Mouse (Mus musculus): ENCODE results near the gene Il6st.

Gene Il6st

DNA sequence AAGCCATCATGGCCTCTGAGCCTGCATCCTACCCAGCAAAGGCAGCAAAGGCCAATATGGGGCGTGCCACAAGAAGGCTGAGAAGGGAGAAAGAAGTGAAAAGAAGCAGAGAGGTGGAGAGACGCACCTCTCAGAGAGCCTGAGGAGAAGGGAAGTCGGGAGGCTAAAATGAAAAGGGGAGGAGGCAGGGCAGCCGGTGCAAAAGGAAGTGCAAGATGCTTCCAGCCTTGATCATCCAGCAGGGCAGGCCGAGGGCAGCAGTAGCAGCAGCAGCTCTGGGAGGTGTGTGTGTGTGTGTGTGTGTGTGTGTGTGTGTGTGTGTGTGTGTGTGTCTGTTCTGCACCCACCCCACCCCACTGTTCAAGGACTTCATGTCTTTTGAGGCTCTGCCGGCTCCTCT lies 58.4 kb downstream of the Il6st start:
- no peak for TF ChIP-seq GATA4 (IDR thresholded peaks at IDR 0.05; ENCODE audit: insufficient replicate concordance, low read length)

GRCm38 (mm10) chr13:112522896-112523295 lies 59.0 kb downstream of the Il6st start:
- no peak for TF ChIP-seq GATA4 (IDR thresholded peaks at IDR 0.05; ENCODE audit: insufficient replicate concordance, low read length)

DNA sequence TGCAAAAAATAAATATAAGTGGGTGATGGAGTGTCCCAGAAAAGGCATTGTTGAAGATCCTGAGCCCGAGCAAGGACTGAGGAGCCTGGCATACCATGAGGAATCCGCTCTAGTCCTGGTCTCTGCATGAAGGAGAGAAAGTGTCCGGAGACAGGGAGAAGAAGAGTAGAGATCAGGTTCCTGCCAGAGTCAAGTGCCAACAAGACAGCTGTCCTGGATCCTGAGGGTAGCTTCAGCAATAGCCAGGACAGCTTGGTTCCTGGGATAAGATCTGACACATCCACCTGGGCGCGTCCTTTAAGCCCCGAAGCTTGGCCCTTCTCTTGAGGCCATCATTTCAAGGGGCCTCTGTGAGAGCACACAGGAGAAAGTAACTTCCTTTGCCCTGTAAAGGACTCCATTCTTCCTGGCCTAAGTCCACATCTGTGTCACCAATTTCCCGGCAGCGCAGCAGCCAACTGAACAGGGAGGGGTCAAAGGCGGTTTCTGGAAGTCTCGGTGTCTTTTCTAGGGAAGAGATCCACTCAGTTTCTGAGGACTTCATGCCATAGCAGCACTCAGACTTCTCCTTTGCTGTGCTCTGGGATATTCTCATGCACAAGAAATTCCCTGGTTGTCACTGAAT lies 59.6 kb downstream of the Il6st start:
- TF ChIP-seq GATA4 (IDR thresholded peaks at IDR 0.05; ENCODE audit: insufficient replicate concordance, low read length) = no peak

DNA sequence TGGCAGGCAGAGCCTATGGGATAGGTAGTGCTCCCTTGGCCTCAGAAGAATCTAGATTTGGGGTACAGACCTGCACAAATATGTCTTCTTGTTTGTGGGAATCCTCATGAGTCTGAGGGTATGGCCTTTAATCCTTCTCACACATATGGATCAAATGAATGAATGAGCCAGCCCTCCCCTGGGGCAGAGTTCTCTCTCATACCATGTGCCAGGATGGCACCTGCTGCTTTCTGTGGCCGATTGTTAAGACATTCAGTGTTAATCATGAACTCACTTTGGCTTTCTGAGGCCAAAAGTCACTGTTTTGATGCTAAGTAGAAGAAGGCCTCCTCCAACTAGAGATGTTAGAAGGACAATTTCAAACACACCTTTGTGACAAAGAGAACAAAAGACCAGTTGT lies 63.3 kb downstream of the Il6st start:
- no peak for TF ChIP-seq GATA4 (IDR thresholded peaks at IDR 0.05; ENCODE audit: insufficient replicate concordance, low read length)

GRCm38 (mm10) chr13:112529893-112530292 lies 66.0 kb downstream of the Il6st start:
- no peak for TF ChIP-seq GATA4 (IDR thresholded peaks at IDR 0.05; ENCODE audit: insufficient replicate concordance, low read length)

- no peak for TF ChIP-seq GATA4 (IDR thresholded peaks at IDR 0.05; ENCODE audit: insufficient replicate concordance, low read length)
Observed at GRCm38 (mm10) chr13:112532235-112532634, 68.4 kb downstream of the Il6st start.

DNA sequence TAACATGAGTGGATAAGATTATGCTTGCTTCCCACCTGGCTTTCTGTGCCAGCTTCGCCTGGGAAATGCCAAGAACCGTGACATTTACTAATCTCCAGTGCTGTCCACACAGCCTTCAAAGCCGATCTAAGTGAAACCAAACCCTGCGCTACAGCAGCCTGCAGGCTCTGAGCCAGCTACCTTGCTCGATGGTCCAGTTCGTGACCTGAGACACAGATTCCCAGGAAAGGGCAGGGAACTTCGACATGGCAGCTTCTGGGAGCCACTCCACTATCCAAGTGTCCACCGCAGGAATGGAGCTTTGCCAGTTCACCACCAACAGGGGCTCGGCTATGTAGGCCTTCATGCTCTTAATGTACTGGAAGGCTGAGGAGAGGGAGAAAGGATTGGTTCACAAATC lies 69.7 kb downstream of the Il6st start:
- TF ChIP-seq GATA4 (IDR thresholded peaks at IDR 0.05; ENCODE audit: insufficient replicate concordance, low read length) = no peak

- TF ChIP-seq GATA4 (IDR thresholded peaks at IDR 0.05; ENCODE audit: insufficient replicate concordance, low read length) = no peak
Observed at GRCm38 (mm10) chr13:112536611-112537010, 72.7 kb downstream of the Il6st start.

- TF ChIP-seq GATA4 (IDR thresholded peaks at IDR 0.05; ENCODE audit: insufficient replicate concordance, low read length) = no peak
Observed at GRCm38 (mm10) chr13:112537065-112537464, 73.2 kb downstream of the Il6st start.

DNA sequence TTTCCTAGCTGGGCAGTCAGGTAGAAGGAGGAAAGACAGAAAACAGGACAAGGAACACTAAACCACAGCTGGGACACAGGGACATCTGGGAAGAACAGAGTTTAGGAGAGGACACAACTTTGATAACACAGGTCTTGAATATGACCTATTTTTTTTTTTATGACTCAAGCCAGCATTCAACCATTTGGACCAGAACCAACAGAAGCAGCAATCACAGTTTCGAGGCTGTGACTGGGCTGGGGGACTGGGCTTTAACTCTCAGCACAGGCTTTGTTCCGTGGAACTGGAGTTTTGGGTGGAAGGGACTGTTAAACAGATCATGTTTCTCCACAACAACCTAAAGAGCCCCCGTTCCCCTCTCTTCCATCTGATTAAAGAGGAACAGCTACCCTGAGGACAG lies 76.7 kb downstream of the Il6st start:
- no peak for TF ChIP-seq GATA4 (IDR thresholded peaks at IDR 0.05; ENCODE audit: insufficient replicate concordance, low read length)

DNA sequence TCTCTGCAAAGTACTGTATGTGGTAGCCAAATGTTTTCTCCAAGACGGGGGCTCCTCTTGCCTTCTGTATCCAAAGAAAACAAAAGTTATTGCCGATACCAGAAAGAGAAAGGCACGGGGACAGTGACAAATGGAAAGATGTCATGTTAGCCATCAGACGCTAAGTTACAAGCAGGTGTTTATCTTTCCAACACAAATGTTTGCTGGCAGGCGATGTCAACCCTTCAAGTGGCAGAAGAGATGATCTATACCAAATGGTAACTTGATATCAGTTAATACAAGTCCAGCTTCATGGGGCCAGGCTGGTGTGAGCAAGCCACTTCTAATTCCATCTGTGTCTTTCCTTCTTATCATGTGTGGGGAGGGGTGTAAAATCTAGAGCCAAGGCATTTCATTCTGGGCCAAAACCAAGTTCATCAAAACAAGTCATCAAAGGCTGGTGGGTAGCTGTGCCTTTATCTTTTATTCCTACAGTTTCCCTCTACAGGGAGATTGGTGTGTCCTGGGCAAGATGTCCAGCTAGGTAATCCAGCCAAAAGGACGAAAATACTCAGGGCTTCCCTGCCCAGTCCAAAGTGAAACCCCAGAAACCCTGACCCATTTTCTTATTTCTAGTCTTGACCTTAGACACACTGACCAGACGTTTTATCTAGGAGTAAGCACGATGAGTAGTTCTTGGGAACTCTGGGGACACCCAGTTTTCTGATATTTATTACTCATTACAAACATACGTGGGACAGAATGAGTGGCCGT lies 77.5 kb downstream of the Il6st start:
- TF ChIP-seq GATA4 (IDR thresholded peaks at IDR 0.05; ENCODE audit: insufficient replicate concordance, low read length) = no peak

GRCm38 (mm10) chr13:112551641-112552548 lies 88.0 kb downstream of the Il6st start:
- no peak for TF ChIP-seq GATA4 (IDR thresholded peaks at IDR 0.05; ENCODE audit: insufficient replicate concordance, low read length)

- no peak for TF ChIP-seq GATA4 (IDR thresholded peaks at IDR 0.05; ENCODE audit: insufficient replicate concordance, low read length)
Observed at GRCm38 (mm10) chr13:112553304-112553703, 89.4 kb downstream of the Il6st start.

GRCm38 (mm10) chr13:112556501-112556900 lies 92.6 kb downstream of the Il6st start:
- TF ChIP-seq GATA4 (IDR thresholded peaks at IDR 0.05; ENCODE audit: insufficient replicate concordance, low read length) = no peak
